Mouse (Mus musculus): ENCODE measurements around the gene Fdx1l.

Fdx1l gene

DNA sequence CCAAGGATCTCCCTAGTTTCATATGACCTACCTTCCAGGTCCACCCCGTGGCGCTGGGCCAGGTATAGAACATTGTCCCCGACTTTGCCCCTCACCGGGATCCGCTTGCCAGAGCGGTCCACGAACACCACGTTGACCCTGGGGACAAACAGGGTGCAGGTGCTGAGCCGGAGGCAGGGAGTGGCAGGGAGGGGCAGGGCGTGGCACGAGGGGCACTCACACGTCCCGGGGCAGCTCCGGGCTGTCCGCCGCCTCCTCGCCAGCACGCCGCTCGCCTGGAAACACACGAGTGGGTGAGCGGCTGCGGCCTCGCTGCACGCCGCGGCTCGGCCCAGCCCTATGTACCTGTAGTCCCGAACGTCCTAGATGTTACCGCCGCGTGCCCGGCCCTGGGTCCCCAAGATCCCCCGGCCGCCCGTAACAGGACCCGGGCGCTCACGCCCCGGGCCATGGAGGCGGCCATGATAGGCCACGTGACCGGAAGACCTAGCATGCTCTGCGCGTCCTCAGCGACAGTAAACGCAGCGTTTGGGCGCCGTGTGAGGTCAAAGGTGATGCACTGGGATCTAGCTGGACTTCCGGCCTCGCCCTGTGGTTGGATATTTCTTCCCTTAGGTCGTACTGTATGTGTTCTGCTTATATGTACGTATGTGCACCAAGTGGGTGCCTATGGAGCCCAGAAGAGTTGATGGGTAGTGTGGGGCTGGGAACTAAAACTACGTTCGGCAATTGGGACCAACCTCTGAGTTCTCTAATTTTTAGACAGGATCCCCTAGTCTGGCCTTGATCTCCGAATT, at the start of gene Fdx1l, which contains the start of gene Gm49373:
TSS of gene Fdx1l (minus strand) at position 571 of the 797 bp plus-strand sequence.
TSS of gene Gm49373 (minus strand) at position 53 of the 797 bp plus-strand sequence.
- peak; percentile 83 to 86 for DNase-seq (ENCODE audit: low spot score in 2 of 2)

DNA sequence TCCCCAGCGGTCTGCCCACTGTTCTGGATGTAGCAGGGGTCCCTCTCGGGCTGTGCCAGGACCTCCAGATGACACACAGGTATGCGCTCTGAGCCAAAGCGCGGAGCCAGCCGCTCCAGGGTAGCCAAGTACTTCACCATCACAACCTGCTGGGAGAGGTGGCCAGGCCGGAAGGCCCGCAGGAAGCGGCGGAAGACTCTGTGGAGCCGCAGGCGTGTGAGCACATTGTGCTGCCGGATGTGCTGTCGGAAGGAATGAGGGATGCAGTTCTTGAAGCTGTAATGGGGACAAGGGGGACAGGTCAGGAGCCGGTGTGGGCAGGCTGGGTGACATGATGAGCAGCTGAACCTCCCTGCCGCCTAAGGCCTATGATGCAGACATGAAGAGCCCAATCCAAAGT, 48.1 kb upstream of the Fdx1l start:
- no peak for DNase-seq (ENCODE audit: low spot score in 2 of 2)

DNA sequence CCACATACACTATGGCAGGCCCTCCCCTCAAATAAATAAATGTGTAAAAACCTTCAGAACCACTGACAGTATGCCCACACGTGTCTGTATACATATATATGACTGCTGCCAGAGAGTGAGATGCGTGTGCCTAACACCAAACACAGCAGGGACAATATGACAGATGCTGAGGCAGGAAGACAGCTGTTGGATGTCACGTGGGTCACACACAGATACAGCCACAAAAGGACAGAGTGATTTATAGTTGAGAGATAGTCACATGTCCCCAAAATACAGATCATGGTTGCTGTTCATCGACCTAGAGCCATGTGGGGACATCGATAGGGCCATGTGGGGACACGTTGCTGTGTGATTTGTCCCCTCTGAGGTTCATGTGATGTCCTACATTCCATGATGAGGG, 43.7 kb upstream of the Fdx1l start:
- no peak for DNase-seq (ENCODE audit: low spot score in 2 of 2)

DNA sequence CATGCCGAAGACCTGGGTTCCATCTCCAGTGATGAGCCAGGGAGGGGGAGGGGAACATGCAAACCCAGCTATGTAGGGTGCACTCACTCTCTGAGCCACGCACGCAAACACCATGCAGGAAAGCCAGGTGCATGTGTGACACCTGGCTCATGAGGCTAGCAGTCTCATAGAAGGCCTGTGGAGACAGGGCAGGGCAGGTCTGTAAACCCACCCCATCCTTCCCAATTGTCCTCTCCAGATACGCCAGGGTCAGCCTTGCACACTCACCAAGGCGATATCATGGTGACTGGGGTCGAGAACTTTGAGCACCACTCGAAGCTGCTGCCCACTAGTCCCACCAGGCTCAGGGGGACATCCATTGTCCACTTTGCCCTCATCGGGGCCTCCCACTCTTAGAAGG, 41.7 kb upstream of the Fdx1l start:
- no peak for DNase-seq (ENCODE audit: low spot score in 2 of 2)

DNA sequence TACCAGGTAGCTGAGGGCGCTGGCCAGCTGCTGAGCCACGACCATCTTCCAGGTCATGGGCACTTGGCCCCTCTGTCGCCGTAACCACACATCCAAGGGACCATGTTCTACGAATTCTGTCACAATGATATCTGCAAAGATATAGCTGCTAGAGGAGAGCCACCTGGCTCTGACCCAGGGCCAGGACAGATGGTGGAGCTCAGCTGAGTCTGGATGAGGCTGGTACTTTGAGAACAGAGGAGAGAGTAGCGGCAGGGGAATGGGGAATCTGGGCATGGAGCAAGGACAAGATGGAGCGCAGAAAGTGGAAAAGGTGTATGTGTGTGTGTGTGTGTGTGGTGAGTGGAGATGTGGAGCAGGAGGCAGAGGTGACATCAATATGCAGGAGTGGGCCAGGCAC, 40.8 kb upstream of the Fdx1l start:
- DNase-seq (ENCODE audit: low spot score in 2 of 2) = no peak

DNA sequence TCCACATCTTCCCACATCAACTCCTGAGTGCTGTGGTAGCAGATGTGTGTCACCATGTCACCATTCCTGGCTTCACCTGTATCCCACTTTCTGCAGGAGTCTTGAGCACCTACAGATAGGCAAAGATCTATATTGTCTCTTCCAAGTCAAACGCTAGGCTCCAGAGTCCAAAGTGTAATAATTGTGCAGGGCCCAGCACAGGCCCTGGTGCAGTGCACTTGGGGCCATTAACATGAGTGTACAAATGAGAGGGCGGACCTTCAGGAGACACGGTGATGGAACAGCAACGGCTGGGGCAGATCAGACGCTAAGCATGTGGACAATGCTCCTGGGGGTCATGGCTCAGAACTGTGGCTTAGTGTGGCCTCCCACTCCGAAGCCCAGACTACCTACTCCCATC, 40.3 kb upstream of the Fdx1l start:
- DNase-seq (ENCODE audit: low spot score in 2 of 2) = no peak

DNA sequence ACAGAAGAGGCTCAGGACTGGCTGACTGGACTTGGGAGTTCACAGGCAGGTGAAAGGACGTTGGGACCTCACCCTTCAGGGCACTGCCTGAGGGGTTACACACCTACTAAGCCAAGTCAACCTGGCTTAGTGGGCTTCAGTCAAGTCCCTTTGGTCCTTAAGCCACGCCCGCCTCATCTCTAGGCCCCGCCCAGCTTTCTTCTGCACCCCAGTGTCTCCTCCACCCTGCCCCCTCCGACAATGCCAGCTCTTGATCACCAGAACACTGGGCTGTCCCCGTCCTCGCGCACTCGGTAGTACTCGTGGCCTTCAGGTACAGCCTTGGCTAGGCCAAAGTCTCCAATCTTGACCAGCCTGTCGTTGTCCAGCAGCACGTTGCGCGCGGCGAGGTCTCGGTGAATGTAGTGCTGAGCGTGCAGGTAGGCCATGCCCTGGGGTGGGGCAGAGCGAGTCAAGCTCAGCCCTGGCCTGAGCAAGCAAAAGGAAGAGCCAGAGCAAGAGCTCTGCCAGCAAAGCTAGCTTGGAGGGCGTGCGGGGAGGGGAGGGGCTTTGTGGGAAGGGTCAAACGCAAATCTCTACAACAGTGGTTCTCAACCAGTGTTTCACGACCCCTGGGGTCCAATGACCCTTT, 34.3 kb upstream of the Fdx1l start:
- no peak for DNase-seq (ENCODE audit: low spot score in 2 of 2)

DNA sequence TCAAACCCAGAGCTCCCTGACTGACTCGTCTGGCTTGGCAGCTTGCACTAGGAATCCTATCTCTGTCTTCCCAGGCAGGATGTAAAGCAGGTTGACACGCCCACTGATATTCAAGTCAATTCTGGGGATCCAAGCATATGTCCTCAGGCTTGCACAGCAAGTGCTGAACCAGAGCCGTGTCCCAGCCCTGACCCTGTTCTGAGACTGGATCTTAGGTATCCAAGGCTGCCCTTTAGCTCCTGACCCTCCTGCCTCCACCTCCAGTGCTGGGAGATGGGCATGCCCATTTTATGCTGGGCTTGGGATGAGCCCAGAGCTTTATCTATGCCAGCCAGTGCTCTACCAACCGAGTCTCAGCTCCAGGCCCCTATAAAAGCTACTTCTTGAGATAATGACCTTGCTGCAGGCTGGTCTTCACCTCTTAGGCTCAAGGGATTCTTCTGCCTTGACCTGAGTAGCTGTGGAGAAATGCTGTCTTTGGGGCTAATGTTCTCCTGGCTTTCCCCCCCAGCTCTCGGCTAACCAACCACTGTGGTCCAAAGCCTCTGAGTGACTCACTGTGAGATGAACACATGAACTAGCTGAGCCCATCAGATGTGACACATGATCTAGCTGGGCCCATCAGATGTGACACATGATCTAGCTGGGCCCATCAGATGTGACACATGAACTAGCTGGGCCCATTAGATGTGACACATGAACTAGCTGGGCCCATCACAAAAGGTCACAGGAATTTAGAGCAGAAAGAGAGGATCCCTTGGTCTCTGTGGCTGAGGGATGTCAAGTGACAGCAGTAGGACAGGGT, 32.5 kb upstream of the Fdx1l start:
- DNase-seq (ENCODE audit: low spot score in 2 of 2) = no peak

DNA sequence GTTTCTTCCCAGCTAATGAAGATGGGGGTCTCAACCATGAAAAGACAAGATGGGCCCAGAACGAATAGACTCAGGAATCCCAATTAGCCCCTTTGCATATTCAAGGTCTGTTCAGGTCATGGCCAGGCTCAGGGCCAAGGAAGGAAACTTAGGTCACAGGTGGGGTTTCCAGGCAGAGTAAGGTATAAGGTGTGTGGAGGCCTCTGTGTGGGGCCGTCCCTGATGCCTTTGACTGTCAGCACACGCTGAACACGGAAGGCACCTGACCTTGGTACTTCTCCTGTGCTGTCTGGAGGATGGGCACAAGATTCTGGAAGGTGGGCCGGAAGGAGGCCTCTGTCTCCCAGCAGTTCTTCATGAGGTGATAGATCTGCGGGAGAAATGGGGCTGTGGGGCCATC, 31.4 kb upstream of the Fdx1l start:
- DNase-seq (ENCODE audit: low spot score in 2 of 2) = no peak

DNA sequence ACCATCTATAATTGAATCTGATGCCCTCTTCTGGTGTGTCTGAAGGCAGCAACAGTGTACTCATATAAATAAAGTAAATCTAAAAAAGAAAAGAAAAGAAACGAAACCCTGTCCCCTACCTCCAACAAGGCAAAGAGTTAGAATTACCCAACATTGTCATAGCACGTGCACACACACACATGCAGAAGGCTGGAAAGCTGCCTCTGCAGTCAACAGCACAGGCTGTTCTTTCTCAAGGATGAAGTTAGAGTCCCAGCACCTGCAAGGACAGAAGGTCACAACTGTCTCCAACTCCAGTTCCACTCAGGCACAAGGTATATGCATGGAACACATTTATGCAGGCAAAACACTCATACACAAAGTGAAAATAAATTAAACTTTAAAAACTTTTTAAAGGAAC, 28.7 kb upstream of the Fdx1l start:
- DNase-seq (ENCODE audit: low spot score in 2 of 2) = no peak

DNA sequence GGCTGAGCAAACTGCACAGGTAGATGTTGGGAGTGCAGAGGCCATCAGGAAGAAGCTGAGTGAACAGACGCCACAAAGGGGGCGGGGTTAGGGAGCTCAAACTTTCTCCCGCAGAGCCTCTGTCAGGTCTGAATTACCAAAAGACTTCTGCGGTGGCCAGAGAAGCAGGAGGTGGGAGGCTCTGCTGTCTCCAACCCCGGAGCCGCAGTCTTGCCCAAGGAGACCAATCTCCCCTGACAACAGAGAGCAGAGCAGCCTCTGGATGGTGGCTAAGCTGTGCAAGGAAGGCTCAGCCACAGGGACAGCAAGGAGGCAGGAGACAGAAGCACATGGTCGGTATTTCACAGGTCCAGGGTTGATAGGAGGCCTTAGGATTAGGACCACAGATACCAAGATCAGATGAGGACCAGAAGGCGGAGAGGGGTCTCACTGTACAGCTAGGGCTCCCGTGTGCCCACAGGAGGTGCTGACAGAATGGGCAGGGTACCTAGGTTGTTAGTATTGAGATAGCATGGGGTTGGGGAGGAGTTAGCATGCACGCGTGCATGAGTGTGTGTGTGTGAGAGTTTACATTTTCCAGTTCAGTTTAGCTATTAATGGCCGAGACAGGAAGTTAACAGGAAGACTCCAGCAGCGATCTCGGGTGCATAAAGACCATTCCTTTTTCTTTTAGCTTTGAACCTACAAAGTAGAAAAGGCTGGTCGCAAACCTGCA, 27.2 kb upstream of the Fdx1l start:
- DNase-seq (ENCODE audit: low spot score in 2 of 2) = no peak

DNA sequence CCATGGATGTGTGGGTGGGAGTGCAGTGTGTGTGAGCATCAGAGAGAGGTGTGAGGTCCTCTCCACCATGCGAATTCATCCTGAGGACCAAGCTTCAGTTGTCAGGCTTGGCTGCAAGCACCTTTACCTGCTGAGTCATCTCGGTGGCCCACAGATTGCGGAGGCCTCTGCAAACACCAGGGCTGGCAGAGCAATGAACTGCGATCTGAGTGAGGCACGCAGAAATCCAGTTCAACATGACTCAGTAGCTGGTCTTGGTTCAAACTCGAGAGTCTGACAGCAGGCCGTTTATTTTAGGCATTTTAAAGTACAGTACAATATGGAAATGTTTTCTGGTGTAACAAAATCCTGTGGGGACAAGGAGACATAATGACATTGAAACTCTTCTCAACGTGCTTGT, 24.4 kb upstream of the Fdx1l start:
- peak in 1 of 2 experiments; percentile 55 for DNase-seq (ENCODE audit: low spot score in 2 of 2)

DNA sequence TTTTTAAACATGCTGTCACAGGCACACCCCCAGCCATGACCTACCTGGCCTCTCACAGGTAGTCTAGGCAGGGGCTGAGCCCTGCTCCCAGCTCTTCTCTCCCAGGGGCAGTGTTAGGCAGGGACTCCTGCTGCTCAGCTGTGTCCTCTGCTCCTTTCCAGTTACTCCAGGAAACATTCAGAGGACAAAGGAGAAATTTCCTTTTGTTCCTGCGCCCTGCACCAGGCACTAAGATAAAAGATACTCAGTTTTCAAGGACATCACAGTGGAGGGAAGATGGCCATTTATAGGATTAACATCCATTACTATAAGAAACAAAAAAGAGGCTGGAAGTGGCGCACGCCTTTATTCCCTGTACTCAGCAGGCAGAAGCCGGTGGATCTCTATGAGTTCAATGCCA, 22.5 kb upstream of the Fdx1l start:
- no peak for DNase-seq (ENCODE audit: low spot score in 2 of 2)

DNA sequence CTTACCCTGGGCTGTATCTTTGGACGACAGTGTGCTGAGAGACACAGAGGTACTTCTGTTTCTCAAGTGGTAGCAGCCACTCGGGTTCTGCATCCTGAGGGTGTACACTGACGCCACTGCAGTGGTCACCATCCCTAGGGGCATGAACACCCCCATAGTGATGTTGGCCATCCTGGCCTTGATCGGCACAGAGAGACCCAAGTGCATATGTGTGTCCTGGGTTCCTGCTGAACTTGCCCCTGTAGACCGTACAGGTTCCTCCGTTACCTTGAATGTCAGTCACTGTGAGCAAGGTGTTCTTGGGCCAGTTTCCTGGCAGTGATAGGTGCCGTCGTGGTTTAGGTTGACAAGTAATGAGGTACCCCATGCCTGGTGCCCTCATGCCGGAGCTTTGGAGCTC, 20.0 kb upstream of the Fdx1l start:
- DNase-seq (ENCODE audit: low spot score in 2 of 2) = no peak

DNA sequence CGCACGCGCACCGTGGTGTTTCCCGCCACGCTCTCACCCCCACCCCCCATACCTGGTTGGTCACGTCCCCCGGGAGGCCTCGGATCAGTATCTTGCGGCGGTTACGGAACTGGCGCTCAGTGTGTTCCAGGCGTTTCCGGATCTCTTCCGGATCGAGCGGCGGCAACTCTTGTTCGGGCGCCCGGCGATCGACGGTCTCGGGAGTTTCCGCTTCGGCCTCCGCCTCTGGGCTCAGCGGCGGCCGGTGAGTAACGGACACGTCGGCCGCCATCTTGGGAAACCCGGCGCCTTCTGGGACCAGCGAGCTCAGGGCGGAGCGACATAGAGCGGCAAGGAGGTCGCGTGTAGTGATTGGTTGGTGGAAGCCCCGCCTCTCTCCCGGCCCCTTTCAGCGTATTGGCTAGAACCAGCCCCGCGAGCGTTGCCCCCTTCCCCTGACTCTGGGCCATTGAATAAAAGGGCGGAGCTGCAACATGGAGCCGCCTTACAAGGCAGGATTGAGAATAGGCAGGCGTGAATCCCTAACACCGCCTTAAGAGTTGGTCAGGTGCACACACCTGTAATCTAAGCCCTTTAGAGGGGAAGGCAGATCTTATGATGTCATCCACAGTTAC, 18.4 kb upstream of the Fdx1l start, which contains the start of the genes Gm38431 and Raver1:
TSS of gene Gm38431 (minus strand) at position 291 of the 614 bp plus-strand sequence.
TSS of gene Raver1 (minus strand) at position 302 of the 614 bp plus-strand sequence.
- DNase-seq (ENCODE audit: low spot score in 2 of 2) = peak; percentile 91 to 92

DNA sequence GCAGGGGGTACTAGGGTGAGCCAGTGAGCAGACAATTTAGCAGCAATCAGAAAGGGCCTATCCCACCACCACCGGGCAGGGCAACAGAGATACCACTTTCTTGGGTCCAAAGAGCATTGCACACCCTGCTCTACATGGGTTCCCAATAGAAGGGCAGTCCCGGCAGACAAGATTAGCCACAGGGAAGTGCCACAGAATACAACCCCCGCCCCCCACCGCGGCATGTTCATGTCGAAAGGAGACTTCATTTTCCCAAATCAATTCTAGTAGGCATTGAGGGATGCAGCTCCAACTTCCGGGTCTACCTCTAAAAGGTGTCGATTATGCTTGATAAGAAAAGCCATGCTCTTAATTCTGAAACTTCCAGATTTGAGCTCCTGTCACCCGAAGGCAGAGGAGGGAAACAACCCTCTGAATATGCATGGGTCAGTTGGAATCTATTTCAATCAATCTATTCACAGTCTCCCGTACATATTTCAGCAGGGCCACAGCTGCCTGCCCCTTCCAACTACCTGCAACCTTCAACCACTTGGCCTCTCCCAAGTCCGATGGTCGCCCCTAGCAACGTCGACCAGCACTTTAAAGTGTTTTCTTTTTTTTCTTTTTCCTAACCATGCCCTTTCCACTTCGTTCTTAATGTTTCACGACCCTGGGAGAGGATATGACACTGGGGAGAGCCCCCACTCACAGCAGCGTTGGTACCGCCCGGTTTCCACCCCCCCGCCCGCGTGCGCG, 17.7 kb upstream of the Fdx1l start:
- no peak for DNase-seq (ENCODE audit: low spot score in 2 of 2)

DNA sequence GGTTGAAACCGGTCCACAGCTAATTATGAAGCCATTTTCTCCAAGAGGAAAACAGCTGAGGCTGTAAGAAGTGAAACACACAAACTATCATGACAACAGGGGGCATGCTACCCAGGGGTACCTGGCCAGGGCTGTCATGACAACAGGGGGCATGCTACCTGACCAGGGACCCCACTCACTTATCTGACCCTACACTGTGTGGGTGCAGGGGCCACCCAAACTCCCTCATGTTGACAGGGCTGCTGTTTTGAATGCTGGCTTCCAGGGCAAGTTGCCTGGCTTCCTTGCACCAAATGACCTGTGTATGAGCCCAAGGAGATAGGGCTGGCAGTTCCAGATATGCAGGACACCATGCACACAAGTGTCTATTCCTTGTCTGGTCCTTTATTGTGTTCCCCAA, 17.1 kb upstream of the Fdx1l start:
- DNase-seq (ENCODE audit: low spot score in 2 of 2) = no peak

DNA sequence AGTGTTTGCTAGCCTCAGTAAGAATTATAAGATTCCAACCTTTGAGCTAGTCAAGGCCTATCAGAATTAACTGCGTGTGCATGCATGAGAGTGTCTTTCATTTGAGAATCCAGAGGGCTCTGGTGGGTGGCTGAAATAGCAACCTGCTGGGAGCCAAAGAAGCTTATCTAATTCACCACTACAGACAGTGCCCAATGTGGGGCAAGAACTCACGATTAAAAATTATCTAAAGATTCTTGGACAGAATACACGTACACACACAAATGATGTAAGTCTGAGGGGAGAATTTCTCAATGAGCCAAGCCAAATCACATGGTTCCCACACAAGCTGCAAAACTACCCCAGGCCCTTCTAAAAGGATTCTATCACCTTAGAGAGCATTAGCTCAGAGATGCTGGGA, 9.9 kb upstream of the Fdx1l start:
- DNase-seq (ENCODE audit: low spot score in 2 of 2) = no peak

DNA sequence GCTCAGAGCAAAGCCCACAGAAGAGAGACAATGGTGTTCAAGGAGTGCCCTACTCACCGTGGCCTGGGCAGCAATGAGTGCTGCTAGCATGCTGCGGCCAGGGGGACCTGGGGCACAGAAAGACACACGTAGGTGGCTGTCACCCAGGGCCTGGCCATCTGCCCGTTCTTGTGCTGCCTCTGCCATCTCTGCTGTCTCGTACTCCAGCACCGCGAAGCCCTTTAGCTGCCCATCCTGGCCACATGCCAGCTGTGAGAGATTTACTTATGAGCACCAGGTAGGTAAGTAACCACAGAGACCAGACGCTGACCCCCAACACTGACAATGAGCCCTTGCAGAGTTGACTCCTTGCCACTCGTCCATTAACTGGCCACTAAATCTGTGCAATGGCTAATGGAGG, 7.7 kb upstream of the Fdx1l start:
- DNase-seq (ENCODE audit: low spot score in 2 of 2) = no peak

DNA sequence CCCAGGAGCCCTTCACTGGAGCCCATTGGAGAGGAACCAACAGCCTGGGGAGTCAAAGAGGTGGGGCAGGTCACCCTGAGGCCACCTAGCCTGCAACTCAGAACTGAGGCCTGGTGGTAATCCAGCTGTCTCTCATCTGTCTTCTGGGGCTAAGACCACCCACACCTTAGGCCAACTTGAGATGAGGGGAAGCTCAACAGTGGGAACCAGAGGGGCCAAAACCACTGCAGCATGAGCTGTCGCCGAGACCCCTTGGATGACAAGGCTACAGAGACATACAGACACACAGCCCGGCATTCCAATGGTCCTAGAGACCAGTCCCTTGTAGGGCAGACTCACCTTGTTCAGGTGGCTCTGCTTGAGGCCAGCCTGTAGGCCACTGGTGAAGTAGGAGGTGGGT, 2.2 kb upstream of the Fdx1l start:
- DNase-seq (ENCODE audit: low spot score in 2 of 2) = no peak

DNA sequence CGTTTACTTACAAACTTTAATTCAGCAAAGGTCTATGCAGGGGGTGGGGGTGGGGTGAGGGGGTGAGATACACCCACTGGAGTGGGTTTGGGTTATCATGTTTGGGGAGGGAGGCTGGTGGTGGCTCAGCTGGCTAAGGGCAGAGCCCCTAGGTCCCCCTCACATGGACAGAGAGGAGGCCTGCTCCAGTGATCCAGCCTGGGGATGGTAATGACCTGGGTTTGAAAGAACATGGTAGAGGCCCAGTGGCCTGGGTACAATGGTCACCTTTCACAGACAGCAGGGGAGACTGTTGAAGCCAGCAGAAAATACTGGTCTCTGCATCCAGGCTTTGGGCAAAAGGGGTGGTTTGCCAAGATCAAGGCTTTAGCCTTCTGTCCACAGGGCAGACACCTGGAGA, 759 bp upstream of the Fdx1l start:
- no peak for DNase-seq (ENCODE audit: low spot score in 2 of 2)

All from frontal cortex, postnatal 25 days (tissue).